Mouse (Mus musculus) embryonic fibroblast, embryonic 13.5 days (primary cell): ENCODE data around the gene Fnip1. TPM values are rescaled to one million over a fixed set of nuclear protein-coding genes. Genes with fewer than 3 reads are reported as not detected.
A peak's percentile ranks its signal among the peaks of the same experiment; 100 is the strongest.

ENCODE experiments used
- H3K27ac ChIP-seq: 2 replicates; pipeline ENCODE4 v1.5.1; 2012; ENCODE audit warnings: low read length, control low read depth, inconsistent platforms; ENCODE audit not compliant: insufficient read depth
- H3K4me1 ChIP-seq: 2 replicates; pipeline ENCODE4 v1.6.1; 2011; ENCODE audit warnings: low read length; ENCODE audit not compliant: control insufficient read depth, insufficient read depth
- H3K4me3 ChIP-seq: 2 replicates; pipeline ENCODE4 v1.5.1; 2011; ENCODE audit warnings: mild to moderate bottlenecking, control low read depth, low read length; ENCODE audit not compliant: insufficient read depth
- CTCF ChIP-seq: IDR thresholded peaks from 2 replicates; pipeline ENCODE4 v1.5.1; 2011; ENCODE audit warnings: mild to moderate bottlenecking, control low read depth, low read length, moderate library complexity, borderline replicate concordance; ENCODE audit not compliant: insufficient read depth
- POLR2A ChIP-seq: IDR thresholded peaks from 2 replicates; pipeline ENCODE4 v1.6.1; 2011; ENCODE audit warnings: low read depth, mild to moderate bottlenecking, control low read depth, low read length, moderate library complexity
- polyA plus RNA-seq: library from polyadenylated mRNA; stranded (reverse); fragments of >200 nt; gene quantifications from 2 replicates; pipeline ENCODE4 v1.2.4, GENCODE M21; 2011; ENCODE audit warnings: low read depth; ENCODE audit not compliant: missing spikeins, insufficient read length

Fnip1 gene
- polyA plus RNA-seq, 1 experiment = 38.5 TPM

GRCm38 (mm10) chr11:54521927-54522528 lies 84.0 kb downstream of the Fnip1 start:
- TF ChIP-seq CTCF (no peak), POLR2A (0 out of 2 replicates have a peak, but pooled peaks have one; percentile 50)
- Histone ChIP-seq H3K4me1 (peaks cover 2% of the 10 kb centered on the region), H3K4me3 (peak overlapping the region; percentile 73), H3K27ac (peak overlapping the region; percentile 93)

- H3K4me1 ChIP-seq = peaks cover 2% of the 10 kb centered on the region
These were observed 84.8 kb downstream of the Fnip1 start, which contains the start of gene Rapgef6 for GRCm38 (mm10) chr11:54522529-54523430. TSS of gene Rapgef6 (plus strand) at chr11:54522847.

GRCm38 (mm10) chr11:54523431-54524001 lies 85.5 kb downstream of the Fnip1 start:
- H3K4me3 ChIP-seq = peak overlapping the region; percentile 78
- H3K27ac ChIP-seq = no peak overlapping the region; the same call in 1 of the 2 replicates
- TF ChIP-seq CTCF (no peak), POLR2A (no peak)
- peaks cover 2% of the 10 kb centered on the region for H3K4me1 ChIP-seq

More at GRCm38 (mm10) chr11:54522529-54523430, 84.8 kb downstream of the Fnip1 start, which contains the start of gene Rapgef6:
- TF ChIP-seq POLR2A (peak; percentile 90), CTCF (no peak)
- H3K27ac ChIP-seq = peak within 1 kb of the TSS; percentile 93
- peak within 1 kb of the TSS; percentile 78 for H3K4me3 ChIP-seq

- Histone ChIP-seq H3K4me1 (peaks cover 4% of the 10 kb centered on the region), H3K4me3 (no peak overlapping the region), H3K27ac (no peak overlapping the region)
- TF ChIP-seq POLR2A (no peak), CTCF (no peak)
These were observed 90.0 kb downstream of the Fnip1 start for GRCm38 (mm10) chr11:54528002-54528401.

- no peak overlapping the region for H3K27ac ChIP-seq
- H3K4me3 ChIP-seq = no peak overlapping the region
- peaks cover 4% of the 10 kb centered on the region for H3K4me1 ChIP-seq
- TF ChIP-seq CTCF = no peak
- no peak for TF ChIP-seq POLR2A
These were observed 92.4 kb downstream of the Fnip1 start for GRCm38 (mm10) chr11:54530391-54530790.

- no peak for TF ChIP-seq CTCF
- peaks cover 4% of the 10 kb centered on the region for H3K4me1 ChIP-seq
- no peak overlapping the region for H3K27ac ChIP-seq
- H3K4me3 ChIP-seq = no peak overlapping the region
These were observed 92.9 kb downstream of the Fnip1 start for GRCm38 (mm10) chr11:54530916-54531315.

- no peak overlapping the region for H3K4me3 ChIP-seq
- TF ChIP-seq CTCF (no peak), POLR2A (no peak)
- peaks cover 4% of the 10 kb centered on the region for H3K4me1 ChIP-seq
- no peak overlapping the region for H3K27ac ChIP-seq
These were observed 95.8 kb downstream of the Fnip1 start for GRCm38 (mm10) chr11:54533834-54534233.

GRCm38 (mm10) chr11:54534871-54535270 lies 96.9 kb downstream of the Fnip1 start:
- TF ChIP-seq CTCF (peak; percentile 40; the same call in 1 of the 2 replicates), POLR2A (no peak)
- Histone ChIP-seq H3K4me3 (no peak overlapping the region), H3K4me1 (peaks cover 4% of the 10 kb centered on the region)

GRCm38 (mm10) chr11:54539031-54539430 lies 101.0 kb downstream of the Fnip1 start:
- H3K4me1 ChIP-seq = no peaks in the 10 kb centered on the region
- TF ChIP-seq POLR2A (no peak), CTCF (no peak)
- H3K4me3 ChIP-seq = no peak overlapping the region
- H3K27ac ChIP-seq = no peak overlapping the region

More at GRCm38 (mm10) chr11:54534871-54535270, 96.9 kb downstream of the Fnip1 start:
- H3K27ac ChIP-seq = no peak overlapping the region
